Mouse (Mus musculus) ES-E14 (cell line): Measurements from ENCODE around the gene Svop.

ENCODE experiments used
- CHD2 ChIP-seq: IDR thresholded peaks from 2 replicates; pipeline ENCODE4 v1.6.1; 2014; ENCODE audit warnings: mild to moderate bottlenecking, low read depth, low read length, inconsistent platforms
- HCFC1 ChIP-seq: IDR thresholded peaks from 2 replicates; pipeline ENCODE4 v1.6.1; 2012; ENCODE audit warnings: low read length, inconsistent platforms, borderline replicate concordance; ENCODE audit not compliant: insufficient read depth
- MAFK ChIP-seq: IDR thresholded peaks from 2 replicates; pipeline ENCODE4 v1.6.1; 2014; ENCODE audit warnings: mild to moderate bottlenecking, low read depth, low read length, inconsistent platforms; ENCODE audit not compliant: insufficient read depth
- ZC3H11A ChIP-seq: IDR thresholded peaks from 2 replicates; pipeline ENCODE4 v1.6.1; 2012; ENCODE audit warnings: low read depth, mild to moderate bottlenecking, inconsistent platforms, low read length, borderline replicate concordance

GRCm38 (mm10) chr5:114127374-114128349 is 36.3 kb upstream of the Svop start, which contains the start of gene Alkbh2:
- TF ChIP-seq CHD2 (no peak), ZC3H11A (peak; percentile 21; the same call in 1 of the 2 replicates), MAFK (no peak), HCFC1 (no peak)
